Mouse (Mus musculus): Measurements from ENCODE around the gene Mutyh. TPM values are rescaled to one million over a fixed set of nuclear protein-coding genes. Genes with fewer than 3 reads are reported as not detected.

Gene Mutyh
- polyA plus RNA-seq, 1 experiment from 2014 or later, result 6.6 TPM

DNA sequence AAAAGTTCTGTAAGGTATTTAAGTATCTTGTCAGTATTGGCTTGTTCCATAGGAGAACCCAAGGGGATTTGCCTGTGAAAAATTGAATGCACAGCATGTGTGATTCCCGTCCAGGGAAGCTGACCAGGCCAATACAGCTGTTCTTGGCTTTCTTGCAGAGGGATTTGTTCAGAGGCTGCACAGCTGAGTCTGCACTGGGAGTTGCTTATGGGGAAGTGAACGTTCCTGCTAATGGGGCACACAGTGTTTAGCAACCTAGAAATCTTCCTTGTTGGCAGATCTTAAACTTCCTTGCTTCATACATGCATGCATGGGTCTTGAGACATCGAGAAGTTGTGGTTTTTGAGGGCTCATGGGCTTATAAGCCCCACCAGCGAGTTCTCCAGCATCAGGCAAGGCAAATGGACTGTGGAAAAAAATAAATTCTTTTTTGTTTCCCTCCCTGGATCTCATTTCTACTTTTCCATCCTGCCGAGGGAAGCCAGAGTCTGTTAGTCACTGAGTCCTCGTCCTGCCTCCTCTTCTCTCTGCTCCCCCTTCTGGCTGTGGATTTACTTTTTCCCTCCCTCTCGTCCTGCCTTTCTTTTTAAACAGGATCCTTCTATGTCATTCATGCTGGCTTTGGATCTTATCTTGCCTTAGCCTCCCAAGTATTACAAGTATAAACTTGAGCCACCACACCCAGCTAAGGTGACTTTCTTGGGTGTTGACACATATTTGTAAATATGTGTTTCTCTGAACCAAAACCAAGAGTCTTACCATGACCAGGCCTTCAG, 19.4 kb upstream of the Mutyh start:
- no peak for ATAC-seq (replicated peaks; ENCODE audit: insufficient number of reproducible peaks, insufficient read depth, low FRiP score, low read depth)
- no peak overlapping the region for H3K4me2 ChIP-seq
- no peak overlapping the region for H3K4me3 ChIP-seq
- no peaks in the 10 kb centered on the region for H3K9me3 ChIP-seq (replicated peaks)
- H3K36me3 ChIP-seq, result no peaks in the 10 kb centered on the region
- H3K27me3 ChIP-seq, result no peaks in the 10 kb centered on the region
- H3K4me1 ChIP-seq (replicated peaks), result no peaks in the 10 kb centered on the region
- no peak overlapping the region for H3K27ac ChIP-seq
- 38% methylated on average over 7 of the region's 7 CpGs for WGBS
- H3K9ac ChIP-seq, result no peak overlapping the region

- Histone ChIP-seq H3K4me2 (no peak overlapping the region), H3K27ac (no peak overlapping the region), H3K27me3 (no peaks in the 10 kb centered on the region), H3K4me3 (no peak overlapping the region), H3K4me1 (replicated peaks) (no peaks in the 10 kb centered on the region), H3K36me3 (no peaks in the 10 kb centered on the region), H3K9ac (no peak overlapping the region), H3K9me3 (replicated peaks) (no peaks in the 10 kb centered on the region)
- WGBS, result 10% methylated on average over 3 of the region's 3 CpGs
- ATAC-seq (replicated peaks; ENCODE audit: insufficient number of reproducible peaks, insufficient read depth, low FRiP score, low read depth), result no peak
These were observed 18.6 kb upstream of the Mutyh start for GRCm38 (mm10) chr4:116788956-116789355.

- no peak for ATAC-seq (replicated peaks; ENCODE audit: insufficient number of reproducible peaks, insufficient read depth, low FRiP score, low read depth)
- Histone ChIP-seq H3K27me3 (no peaks in the 10 kb centered on the region), H3K4me3 (no peak overlapping the region), H3K9me3 (replicated peaks) (no peaks in the 10 kb centered on the region), H3K4me1 (replicated peaks) (peaks cover 9% of the 10 kb centered on the region), H3K36me3 (no peaks in the 10 kb centered on the region), H3K4me2 (no peak overlapping the region), H3K27ac (no peak overlapping the region), H3K9ac (no peak overlapping the region)
- WGBS, result 89% methylated on average over 8 of the region's 8 CpGs
These were observed 15.1 kb upstream of the Mutyh start for GRCm38 (mm10) chr4:116792453-116792852.

GRCm38 (mm10) chr4:116794273-116794672, 13.2 kb upstream of the Mutyh start:
- ATAC-seq (replicated peaks; ENCODE audit: insufficient number of reproducible peaks, insufficient read depth, low FRiP score, low read depth), result no peak
- Histone ChIP-seq H3K27ac (no peak overlapping the region), H3K36me3 (no peaks in the 10 kb centered on the region), H3K9me3 (replicated peaks) (no peaks in the 10 kb centered on the region), H3K4me1 (replicated peaks) (peaks cover 9% of the 10 kb centered on the region), H3K9ac (no peak overlapping the region), H3K4me2 (no peak overlapping the region), H3K27me3 (no peaks in the 10 kb centered on the region), H3K4me3 (no peak overlapping the region)
- 75% methylated on average over 2 of the region's 2 CpGs for WGBS

GRCm38 (mm10) chr4:116796442-116797110, 10.9 kb upstream of the Mutyh start:
- ATAC-seq (replicated peaks; ENCODE audit: insufficient number of reproducible peaks, insufficient read depth, low FRiP score, low read depth), result peak; percentile 85
- H3K4me1 ChIP-seq (replicated peaks), result peaks cover 9% of the 10 kb centered on the region
- H3K4me2 ChIP-seq, result peak overlapping the region; percentile 29; the same call in 1 of the 2 replicates
- no peaks in the 10 kb centered on the region for H3K27me3 ChIP-seq
- no peak overlapping the region for H3K4me3 ChIP-seq
- H3K9me3 ChIP-seq (replicated peaks), result no peaks in the 10 kb centered on the region
- 39% methylated on average over 1 of the region's 1 CpGs for WGBS
- no peaks in the 10 kb centered on the region for H3K36me3 ChIP-seq
- no peak overlapping the region for H3K9ac ChIP-seq
- H3K27ac ChIP-seq, result peak overlapping the region; percentile 84

DNA sequence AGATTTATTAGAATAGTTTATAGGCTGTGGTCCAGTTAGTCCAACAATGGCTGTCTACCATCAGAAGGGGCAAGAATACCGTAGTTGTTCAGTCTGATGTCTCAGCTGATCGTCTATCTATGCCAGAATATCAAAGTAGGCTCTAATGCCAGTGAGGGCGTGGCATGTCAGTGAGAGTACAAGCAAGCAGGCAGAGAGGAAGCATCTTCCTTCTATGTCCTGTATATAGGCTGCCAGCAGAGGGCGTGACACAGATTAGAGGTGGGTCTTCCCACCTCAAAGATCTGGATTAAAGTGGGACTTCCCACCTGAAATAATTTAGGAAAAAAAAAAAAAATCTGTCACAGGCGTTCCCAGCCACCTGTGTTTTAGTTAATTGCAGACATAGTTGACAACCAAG, 7.6 kb upstream of the Mutyh start:
- Histone ChIP-seq H3K9me3 (replicated peaks) (no peaks in the 10 kb centered on the region), H3K27me3 (no peaks in the 10 kb centered on the region), H3K27ac (no peak overlapping the region), H3K9ac (no peak overlapping the region), H3K4me2 (no peak overlapping the region), H3K4me3 (no peak overlapping the region), H3K4me1 (replicated peaks) (peaks cover 9% of the 10 kb centered on the region), H3K36me3 (peaks cover 30% of the 10 kb centered on the region)
- 39% methylated on average over 5 of the region's 5 CpGs for WGBS
- ATAC-seq (replicated peaks; ENCODE audit: insufficient number of reproducible peaks, insufficient read depth, low FRiP score, low read depth), result no peak

DNA sequence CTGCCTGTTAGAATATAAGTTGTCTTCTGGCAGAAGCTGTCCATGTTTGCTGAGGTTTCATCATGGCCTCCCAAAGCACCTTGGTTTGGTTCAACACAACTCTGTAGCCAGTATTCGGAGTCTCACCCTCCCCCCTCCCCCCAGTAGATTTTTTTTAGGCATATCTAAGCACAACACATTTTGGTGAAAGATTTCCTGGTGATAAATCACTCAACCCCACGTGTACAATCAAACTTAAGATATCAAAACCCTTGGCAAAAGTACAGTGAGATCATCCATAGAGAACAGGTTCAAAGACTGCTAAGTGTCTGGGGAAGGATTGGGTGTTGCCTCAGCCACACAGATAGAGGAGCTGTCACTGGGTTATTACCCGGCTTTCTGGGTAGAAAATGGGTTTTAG, 3.5 kb downstream of the Mutyh start:
- Histone ChIP-seq H3K9me3 (replicated peaks) (no peaks in the 10 kb centered on the region), H3K27ac (no peak overlapping the region), H3K4me1 (replicated peaks) (peaks cover 13% of the 10 kb centered on the region), H3K4me3 (no peak overlapping the region), H3K36me3 (no peaks in the 10 kb centered on the region), H3K27me3 (no peaks in the 10 kb centered on the region), H3K9ac (no peak overlapping the region), H3K4me2 (no peak overlapping the region)
- WGBS, result 67% methylated on average over 3 of the region's 3 CpGs
- no peak for ATAC-seq (replicated peaks; ENCODE audit: insufficient number of reproducible peaks, insufficient read depth, low FRiP score, low read depth)

GRCm38 (mm10) chr4:116815276-116815675, 7.8 kb downstream of the Mutyh start:
- Histone ChIP-seq H3K27ac (no peak overlapping the region), H3K4me2 (no peak overlapping the region)
- 60% methylated on average over 5 of the region's 5 CpGs for WGBS

GRCm38 (mm10) chr4:116817486-116817885, 10.0 kb downstream of the Mutyh start:
- Histone ChIP-seq H3K4me3 (no peak overlapping the region), H3K27me3 (peaks cover 15% of the 10 kb centered on the region), H3K9ac (no peak overlapping the region), H3K9me3 (replicated peaks) (no peaks in the 10 kb centered on the region), H3K4me2 (no peak overlapping the region), H3K4me1 (replicated peaks) (peaks cover 8% of the 10 kb centered on the region), H3K36me3 (no peaks in the 10 kb centered on the region), H3K27ac (no peak overlapping the region)
- ATAC-seq (replicated peaks; ENCODE audit: insufficient number of reproducible peaks, insufficient read depth, low FRiP score, low read depth), result no peak
- 89% methylated on average over 6 of the region's 6 CpGs for WGBS

More at GRCm38 (mm10) chr4:116815276-116815675, 7.8 kb downstream of the Mutyh start:
- Histone ChIP-seq H3K9ac (no peak overlapping the region), H3K4me1 (replicated peaks) (no peaks in the 10 kb centered on the region), H3K9me3 (replicated peaks) (no peaks in the 10 kb centered on the region), H3K36me3 (no peaks in the 10 kb centered on the region), H3K4me3 (no peak overlapping the region), H3K27me3 (peaks cover 6% of the 10 kb centered on the region; the same call in 1 of the 2 replicates)
- ATAC-seq (replicated peaks; ENCODE audit: insufficient number of reproducible peaks, insufficient read depth, low FRiP score, low read depth), result no peak

DNA sequence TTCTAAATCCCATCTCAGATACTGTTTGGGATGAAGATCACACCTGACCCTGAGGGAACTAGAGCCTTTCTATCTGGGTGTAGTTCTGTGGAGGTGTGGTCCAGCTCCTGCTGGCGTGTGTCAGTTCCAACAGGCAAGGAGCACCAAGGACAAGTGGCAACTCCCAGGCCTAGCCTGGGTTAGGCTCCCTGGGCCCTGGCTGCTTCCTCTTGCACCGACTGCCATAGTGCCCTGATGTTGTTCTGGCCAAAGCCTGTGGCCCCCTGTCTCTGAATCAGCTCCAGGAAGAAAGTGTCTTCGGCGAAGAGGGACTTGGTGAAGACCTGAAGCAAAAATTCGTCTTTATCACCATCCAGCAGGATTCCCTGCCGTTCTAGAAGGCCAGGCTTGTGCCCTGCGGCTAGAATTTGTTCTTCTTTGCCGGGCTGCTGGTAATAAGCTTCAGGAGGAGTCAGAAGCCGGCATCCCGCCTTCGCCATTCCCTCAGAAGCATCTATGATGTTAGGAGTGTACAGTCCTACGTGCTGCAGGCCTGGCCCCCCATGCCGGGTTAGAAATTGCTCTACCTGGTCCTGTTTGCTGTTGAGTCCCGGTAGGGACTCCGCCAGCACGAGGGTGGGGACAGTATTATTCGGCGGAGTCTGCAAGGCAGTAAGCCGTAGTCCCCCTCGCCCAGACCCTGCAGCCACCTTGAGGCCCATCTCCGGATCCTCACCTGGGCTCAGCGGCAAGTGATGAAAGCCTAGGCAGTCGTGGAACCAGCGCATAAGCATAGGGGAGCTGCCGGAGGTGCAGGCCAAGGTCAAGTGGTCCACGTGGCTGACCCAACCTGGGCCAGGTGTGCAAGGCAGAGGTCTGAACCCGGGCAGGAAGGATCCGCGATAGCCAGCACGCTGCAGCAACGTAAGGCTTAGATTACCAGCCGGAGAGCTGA, 12.7 kb downstream of the Mutyh start:
- no peak for ATAC-seq (replicated peaks; ENCODE audit: insufficient number of reproducible peaks, insufficient read depth, low FRiP score, low read depth)
- 27% methylated on average over 32 of the region's 32 CpGs for WGBS
- no peak overlapping the region for H3K27ac ChIP-seq

More for the DNA sequence above, 12.7 kb downstream of the Mutyh start:
- Histone ChIP-seq H3K4me2 (peak overlapping the region; percentile 99), H3K4me3 (peak overlapping the region; percentile 57), H3K4me1 (replicated peaks) (peaks cover 15% of the 10 kb centered on the region), H3K9me3 (replicated peaks) (no peaks in the 10 kb centered on the region), H3K36me3 (no peaks in the 10 kb centered on the region), H3K9ac (peak overlapping the region; percentile 51), H3K27me3 (peaks cover 15% of the 10 kb centered on the region)

Data from heart, embryonic 15.5 days (tissue).